Mouse (Mus musculus): Measurements from ENCODE around the gene Gnrhr.

Gnrhr gene

DNA sequence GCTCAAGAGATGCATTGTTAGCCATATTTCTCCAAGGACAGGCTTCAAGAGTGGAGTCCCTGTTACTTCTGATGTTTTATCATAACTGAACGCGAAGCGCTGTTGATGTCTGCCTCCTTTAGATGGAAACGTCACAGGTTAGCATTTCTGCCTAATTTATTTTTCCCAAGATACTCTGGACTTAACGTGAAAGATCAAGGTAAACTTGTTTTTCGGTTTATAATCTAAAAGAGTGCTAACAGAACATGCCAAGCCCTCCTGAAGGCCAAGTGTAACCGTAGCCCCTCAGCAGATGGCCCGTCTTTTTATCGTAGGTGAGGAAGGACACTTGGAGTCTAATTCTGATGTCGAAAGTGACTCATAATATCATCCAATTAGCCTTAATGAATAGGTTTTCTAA lies at the start of gene Gnrhr:
Gene Gnrhr (minus strand): TSS at position 101 of the 400 bp plus-strand sequence.
- no peak for DNase-seq

DNA sequence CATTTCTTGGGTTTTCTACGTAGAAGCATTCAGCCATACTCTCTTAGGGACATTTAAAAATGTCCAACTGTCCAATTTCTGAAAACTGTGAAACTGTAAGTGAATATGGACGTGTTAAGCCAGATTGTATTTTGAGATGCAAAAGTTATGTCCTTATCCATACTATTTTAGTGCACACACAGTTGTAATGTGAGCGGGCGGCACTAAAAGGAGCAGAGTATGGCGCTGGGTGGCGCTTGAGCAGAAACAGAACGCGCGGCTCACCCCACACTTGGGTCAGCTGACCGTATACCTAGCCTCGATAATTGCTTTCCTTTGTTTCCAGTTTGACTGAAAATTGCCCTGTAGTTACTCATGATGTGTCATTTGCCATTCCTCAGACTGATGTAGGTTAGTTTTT lies 48.9 kb upstream of the Gnrhr start:
- no peak for DNase-seq

DNA sequence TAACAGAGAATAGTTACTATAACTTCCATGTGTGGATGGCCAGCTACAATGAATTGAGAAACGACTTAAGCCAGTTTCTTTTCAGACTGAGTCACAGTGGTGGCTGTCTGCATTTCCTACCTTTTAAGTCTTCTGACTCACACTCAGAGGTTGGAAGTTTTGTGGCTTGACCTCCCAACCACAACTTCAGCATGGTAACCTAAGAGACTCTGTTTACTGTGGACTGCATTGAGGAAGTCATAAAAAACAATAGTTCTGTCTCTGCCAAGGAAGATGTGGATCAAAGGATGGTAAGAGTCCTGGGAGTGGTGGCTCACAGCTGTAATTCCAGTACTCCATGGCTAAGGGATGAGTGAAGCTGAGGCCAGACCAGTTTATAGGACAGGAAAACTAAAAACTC lies 47.2 kb upstream of the Gnrhr start:
- DNase-seq, result no peak

DNA sequence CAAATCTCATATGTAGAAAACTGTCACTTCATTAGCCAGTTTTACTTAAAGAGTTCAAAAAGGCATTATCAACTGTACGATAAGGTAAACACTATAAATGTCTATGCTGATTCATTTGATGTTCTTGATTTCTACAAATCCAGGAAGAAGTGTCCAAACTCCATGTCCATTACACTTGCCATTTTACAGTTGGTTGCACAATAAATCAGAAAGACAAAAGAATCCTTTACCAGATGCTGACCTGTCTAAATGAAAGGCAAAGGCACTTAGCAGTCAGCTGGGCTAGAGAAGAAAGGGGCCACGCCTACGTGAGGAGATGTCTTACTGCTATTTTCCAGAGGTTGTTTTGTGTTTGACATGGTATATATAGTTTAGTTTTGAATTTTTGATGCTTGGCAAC lies 46.6 kb upstream of the Gnrhr start:
- DNase-seq, result no peak

DNA sequence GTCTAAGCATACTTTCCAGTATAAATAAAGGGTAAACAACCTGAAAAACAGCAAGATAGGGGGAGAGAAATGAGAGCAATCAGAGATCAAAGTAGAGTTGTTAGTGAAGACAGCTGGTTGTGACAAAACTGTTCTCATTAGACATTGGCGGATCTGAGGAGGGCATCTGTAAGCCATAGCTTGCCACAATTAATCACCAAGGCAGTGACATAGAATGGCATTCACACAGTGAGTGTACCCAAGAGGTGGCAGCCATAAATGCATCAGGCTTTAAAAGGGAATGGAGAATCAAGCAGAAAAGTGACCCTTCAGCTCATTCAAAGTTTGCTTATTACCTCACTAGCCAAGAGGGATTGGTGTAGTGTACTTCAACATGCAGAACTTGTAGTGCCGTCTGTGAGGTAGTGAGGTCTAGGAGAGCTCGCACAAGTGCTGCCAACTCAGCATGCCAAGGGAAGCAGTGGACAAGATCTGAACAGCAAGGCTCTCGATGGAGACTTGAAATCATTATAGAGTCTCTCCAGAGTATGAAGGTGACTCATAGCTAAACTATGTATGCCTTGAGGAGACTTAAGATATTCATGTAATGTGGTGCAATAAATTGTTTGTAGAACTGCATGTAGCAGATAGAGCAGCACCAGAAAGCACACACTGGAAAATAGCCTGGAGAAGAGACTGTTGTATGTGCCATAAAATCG lies 29.6 kb upstream of the Gnrhr start:
- no peak for DNase-seq

DNA sequence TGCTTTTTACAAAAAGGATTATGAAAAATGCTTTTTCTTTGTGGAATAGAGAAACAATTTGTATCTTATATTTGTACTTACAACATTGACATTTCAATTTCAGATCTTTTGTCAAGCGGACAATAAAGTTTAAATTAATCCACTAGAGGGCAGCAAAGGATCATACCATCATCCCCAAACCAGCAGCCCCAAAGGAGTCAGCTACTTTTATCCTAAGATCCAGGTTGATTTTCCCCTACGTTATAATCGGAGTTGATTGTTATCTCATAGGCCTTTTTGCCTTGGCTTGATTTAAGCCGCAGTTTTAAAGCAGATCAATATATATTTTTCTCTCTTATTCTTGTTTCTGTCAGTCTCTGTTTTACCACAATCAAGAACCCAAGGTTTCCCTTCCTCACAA lies 6.3 kb downstream of the Gnrhr start:
- DNase-seq, result no peak

DNA sequence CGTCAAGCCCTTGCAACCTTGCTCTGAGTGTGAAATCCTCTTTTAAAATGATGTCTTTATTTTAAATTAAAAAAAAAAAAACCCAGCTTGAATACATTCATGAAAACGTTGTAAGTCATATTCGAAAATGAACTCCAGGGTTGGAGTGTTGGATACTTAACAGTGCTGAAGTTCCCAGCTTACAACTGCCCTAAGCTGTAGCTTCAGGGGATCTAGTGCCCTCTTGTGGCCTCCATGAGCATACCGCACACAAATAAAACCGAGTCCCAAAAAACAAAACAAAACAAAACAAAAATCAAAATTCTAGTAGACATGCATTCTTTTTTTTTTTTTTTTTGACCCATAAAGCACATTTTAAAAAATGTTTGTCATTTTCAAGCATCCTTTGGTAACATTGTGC lies 6.9 kb downstream of the Gnrhr start:
- peak; percentile 21 for DNase-seq

DNA sequence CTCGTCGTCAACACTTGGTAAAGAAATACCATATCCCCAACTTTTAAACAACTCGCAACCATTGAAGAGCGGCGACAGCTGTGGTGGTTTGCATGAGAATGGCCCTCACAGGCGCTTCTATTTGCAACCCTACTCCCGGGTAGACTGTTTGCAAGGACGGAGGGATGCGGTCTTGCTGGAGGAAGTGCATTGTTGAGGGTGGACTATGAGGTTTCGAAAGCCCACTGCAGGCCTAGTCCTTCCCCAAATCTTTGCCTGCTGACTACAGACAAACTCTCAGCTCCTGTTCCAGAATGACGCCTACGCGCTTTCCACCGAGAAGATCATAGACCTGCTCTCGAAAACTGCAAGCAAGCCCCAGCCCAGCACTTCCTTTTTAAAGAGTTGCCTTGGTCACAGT lies 7.4 kb downstream of the Gnrhr start:
- DNase-seq, result peak; percentile 7

DNA sequence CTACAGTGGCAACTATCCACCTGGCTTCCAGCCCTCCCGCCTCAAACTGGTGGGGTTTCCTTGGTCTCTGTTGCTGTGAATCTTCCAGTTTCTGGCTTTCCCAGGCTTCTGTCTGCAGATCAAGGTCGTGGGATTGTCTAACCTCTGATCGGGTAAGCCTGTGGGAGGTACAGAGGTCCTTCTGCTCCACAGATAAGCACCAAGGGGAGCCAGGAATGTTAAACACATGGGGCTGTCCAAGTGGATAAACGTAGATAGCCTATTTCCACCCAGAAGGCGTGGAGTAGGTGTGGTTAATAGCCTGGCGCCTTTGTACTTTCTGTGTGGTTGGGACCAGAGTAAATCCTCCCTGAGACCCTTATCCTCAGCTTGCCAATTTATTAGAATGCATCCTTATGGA lies 10.3 kb downstream of the Gnrhr start:
- DNase-seq, result peak; percentile 16

DNA sequence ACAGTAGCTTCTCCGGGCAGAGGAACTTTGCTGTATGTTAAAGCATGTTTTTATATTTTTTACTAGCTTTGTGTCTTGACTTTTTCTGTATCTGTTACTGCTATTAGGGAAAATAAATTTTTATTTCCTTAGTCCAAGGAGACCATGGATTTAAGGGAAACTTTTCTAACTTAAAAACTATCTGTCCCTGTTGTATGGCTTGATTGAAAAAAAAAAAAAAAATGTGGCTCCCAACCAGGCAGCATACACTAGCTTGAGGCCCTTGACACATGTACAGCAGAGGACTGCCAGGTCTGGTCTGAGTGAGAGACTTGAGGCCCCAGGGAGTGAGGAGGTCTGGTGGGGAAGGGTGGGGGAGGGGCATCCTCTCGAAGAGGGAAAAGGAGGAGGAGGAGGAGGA lies 23.9 kb downstream of the Gnrhr start:
- no peak for DNase-seq

DNA sequence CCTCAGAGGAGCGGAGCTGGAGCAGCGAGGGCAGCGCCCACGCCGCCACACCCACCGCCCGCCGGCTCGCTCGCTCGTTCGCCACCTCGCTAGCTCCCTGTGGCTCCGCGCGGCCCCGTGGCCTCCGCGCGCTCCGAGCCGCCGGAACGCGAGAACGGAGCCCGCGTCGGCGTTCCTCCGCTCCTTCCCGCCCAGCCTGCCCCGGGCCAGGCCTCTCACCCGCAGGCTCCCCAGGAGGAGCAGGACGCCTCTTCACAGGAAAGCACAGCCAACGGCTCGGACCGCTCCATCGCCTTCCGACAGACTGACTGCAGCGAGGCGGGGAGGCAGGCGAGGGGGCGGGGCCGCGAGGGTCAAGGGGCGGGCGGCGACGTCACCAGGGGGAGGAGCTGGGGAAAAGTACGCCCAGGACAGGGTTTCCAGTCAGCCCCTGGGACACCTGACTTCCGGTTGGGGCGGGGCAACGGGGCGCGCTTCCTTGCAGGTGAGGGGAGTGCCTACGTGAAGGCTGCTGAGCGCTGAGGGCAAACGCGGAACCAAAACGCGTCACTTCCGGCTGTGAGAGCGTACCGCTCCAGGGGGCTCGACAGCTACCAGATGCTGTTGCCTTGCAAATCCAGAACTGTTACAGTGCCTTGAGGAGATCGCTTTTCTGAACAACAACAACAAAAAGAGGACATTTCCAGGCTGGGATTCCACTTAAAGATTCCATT lies 25.1 kb downstream of the Gnrhr start, which contains the start of gene Uba6:
Gene Uba6 (minus strand): TSS at position 355 of the 713 bp plus-strand sequence.
- DNase-seq, result peak; percentile 98

DNA sequence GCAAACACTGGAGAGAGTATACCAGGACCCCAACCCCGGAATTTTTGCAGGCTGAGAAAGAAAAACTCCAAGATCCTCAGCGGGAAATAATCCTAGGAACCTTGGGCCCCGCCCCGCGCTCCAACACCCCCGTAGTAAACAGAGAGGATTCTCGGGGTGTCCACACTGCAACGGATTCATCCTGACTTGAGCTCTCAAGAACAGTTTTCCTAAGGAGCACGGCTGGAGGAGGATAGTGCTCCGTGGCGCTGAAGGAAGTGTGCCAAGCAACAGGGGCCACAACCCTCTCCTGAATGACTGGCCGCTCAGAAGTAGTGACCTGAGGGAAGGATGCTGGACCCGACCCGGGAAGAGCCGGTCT lies 25.6 kb downstream of the Gnrhr start:
- no peak for DNase-seq

Measured in right cerebral cortex, postnatal 14 days (tissue).